Mouse (Mus musculus) neural tube, postnatal 0 days (tissue): ENCODE results near the gene Ctsr. TPM values are rescaled to one million over a fixed set of nuclear protein-coding genes. Genes with fewer than 3 reads are reported as not detected.

ENCODE experiments used
- polyA plus RNA-seq: library from polyadenylated mRNA; unstranded; fragments of >200 nt; fragmentation: Nextera tagmentation; extraction: Ambion mirVana; gene quantifications from 2 replicates; pipeline ENCODE4 v1.2.1, GENCODE M21; 2015

Gene Ctsr
- not detected in 2 replicates for polyA plus RNA-seq

GRCm38 (mm10) chr13:61164156-61164555 is at the start of gene Ctsr:
Gene Ctsr (minus strand): TSS chr13:61164256.

GRCm38 (mm10) chr13:61203310-61203709 is 39.3 kb upstream of the Ctsr start, which contains the start of gene Cts6:
Gene Cts6 (minus strand): TSS chr13:61203410.

Other genes starting within 250 kb of the Ctsr start
- gene Gm49393, start 228.7 kb downstream of the Ctsr start, polyA plus RNA-seq, result not detected in 2 replicates
- gene Gm49391, start 227.7 kb downstream of the Ctsr start, polyA plus RNA-seq, result 1.1 and 2.2 TPM in 2 replicates
- 34.1 and 37.4 TPM in 2 replicates for gene Ctla2a, start 227.6 kb downstream of the Ctsr start, polyA plus RNA-seq
- not detected in 2 replicates for gene Tpbpa, start 222.3 kb downstream of the Ctsr start, polyA plus RNA-seq
- gene Ctsj, start 158.3 kb downstream of the Ctsr start, polyA plus RNA-seq, result not detected in 2 replicates
- gene Ctsq, start 123.6 kb downstream of the Ctsr start, polyA plus RNA-seq, result not detected in 2 replicates
- not detected in 2 replicates for gene Cts6, start 39.2 kb upstream of the Ctsr start, polyA plus RNA-seq
- gene Cts8, start 91.1 kb upstream of the Ctsr start, polyA plus RNA-seq, result not detected in 2 replicates
- not detected in 2 replicates for gene Gm49398, start 124.6 kb upstream of the Ctsr start, polyA plus RNA-seq
- gene Cts7, start 193.9 kb upstream of the Ctsr start, polyA plus RNA-seq, result not detected in 2 replicates